Mouse (Mus musculus): ENCODE results near the gene Gpalpp1. TPM values are rescaled to one million over a fixed set of nuclear protein-coding genes. Genes with fewer than 3 reads are reported as not detected.

The Gpalpp1 gene
- total RNA-seq, 2 experiments from 2014 or later, result 19.8 to 22.8 TPM

Other genes starting within 250 kb of the Gpalpp1 start
- not detected for gene Kctd4, start 155.8 kb downstream of the Gpalpp1 start, total RNA-seq (2021)
- 10 to 100 TPM; 24.3 to 24.6 TPM for gene Gtf2f2, start 99.9 kb downstream of the Gpalpp1 start, total RNA-seq (2021)
- 1 to 10 TPM; 7.5 to 8.5 TPM for gene Nufip1, start 131 bp upstream of the Gpalpp1 start, total RNA-seq (2021)

All from adrenal gland, postnatal 36 days (tissue).